Mouse (Mus musculus): ENCODE results near the gene Lgi4. TPM values are rescaled to one million over a fixed set of nuclear protein-coding genes. Genes with fewer than 3 reads are reported as not detected.
A peak's percentile ranks its signal among the peaks of the same experiment; 100 is the strongest.

Gene Lgi4
- polyA plus RNA-seq (2012; fragmentation: generic; extraction: Trizol): not detected

DNA sequence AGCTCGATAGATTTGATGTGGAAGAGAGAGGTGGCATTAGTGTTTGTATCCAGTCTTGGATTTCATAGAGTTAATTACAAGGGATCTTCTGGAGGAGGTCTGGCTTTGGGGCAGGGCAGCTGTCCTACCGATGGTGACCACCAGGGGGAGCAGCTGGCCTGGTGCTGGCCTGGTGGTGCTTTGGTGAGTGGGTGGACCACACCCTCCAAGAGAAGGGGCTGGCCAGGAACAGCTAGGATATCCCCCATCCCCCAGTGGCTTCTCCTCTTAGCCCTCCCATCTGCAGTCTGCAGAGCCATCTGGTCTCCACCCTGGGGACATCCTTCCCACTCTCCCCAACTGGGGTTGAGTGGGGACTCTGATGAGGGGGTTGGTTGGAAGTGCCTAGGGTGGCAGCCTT is at the start of gene Lgi4:
Gene Lgi4 (plus strand): TSS at position 235 of the 400 bp plus-strand sequence.
- H3K4me2 ChIP-seq (ENCODE audit: low read depth): no peak within 1 kb of the TSS
- H3K4me3 ChIP-seq: no peak within 1 kb of the TSS
- no peaks in the 10 kb centered on the region for H3K36me3 ChIP-seq (ENCODE audit: control insufficient read depth, insufficient read depth)
- H3ac ChIP-seq (ENCODE audit: control insufficient read depth, insufficient read length): no peak within 1 kb of the TSS
- peak in 1 of 3 experiments; percentile 44 for TF ChIP-seq MYOD1 (IDR thresholded peaks at IDR 0.05; ENCODE audit: control insufficient read depth in 1 of 3, insufficient read length in 2 of 3, low read depth in 2 of 3)
- TF ChIP-seq TCF3 (IDR thresholded peaks at IDR 0.05; ENCODE audit: insufficient read length, low read depth): no peak
- no peak for TF ChIP-seq E2F4 (IDR thresholded peaks at IDR 0.05; ENCODE audit: insufficient read depth)
- no peaks in the 10 kb centered on the region for H3K79me2 ChIP-seq (ENCODE audit: control insufficient read depth, insufficient read depth)
- H3K27me3 ChIP-seq (ENCODE audit: control insufficient read depth, insufficient read depth, insufficient read length): no peaks in the 10 kb centered on the region

GRCm38 (mm10) chr7:31012971-31013370 is 46.2 kb upstream of the Lgi4 start:
- no peaks in the 10 kb centered on the region for H3K36me3 ChIP-seq (ENCODE audit: control insufficient read depth, insufficient read depth)
- no peak for TF ChIP-seq MYOG (IDR thresholded peaks at IDR 0.05; ENCODE audit: control insufficient read depth in 1 of 3, insufficient read depth in 1 of 3, insufficient read length in 2 of 3, low read depth in 2 of 3)
- TF ChIP-seq POLR2AphosphoS2 (IDR thresholded peaks at IDR 0.05; ENCODE audit: insufficient read length, low read depth): no peak
- TF ChIP-seq USF1 (IDR thresholded peaks at IDR 0.05; ENCODE audit: low read depth): no peak
- no peak for TF ChIP-seq TCF3 (IDR thresholded peaks at IDR 0.05; ENCODE audit: insufficient read length, low read depth)
- no peak for TF ChIP-seq REST (IDR thresholded peaks at IDR 0.05; ENCODE audit: insufficient read depth, insufficient read length)
- TF ChIP-seq TCF12 (IDR thresholded peaks at IDR 0.05; ENCODE audit: insufficient read depth, poor library complexity, severe bottlenecking): no peak
- no peak for TF ChIP-seq MAX (IDR thresholded peaks at IDR 0.05; ENCODE audit: low read depth)
- no peak for TF ChIP-seq POLR2A (IDR thresholded peaks at IDR 0.05; ENCODE audit: insufficient read length, low read depth)
- no peak for TF ChIP-seq E2F4 (IDR thresholded peaks at IDR 0.05; ENCODE audit: insufficient read depth)
- TF ChIP-seq CEBPB (IDR thresholded peaks at IDR 0.05; ENCODE audit: insufficient read depth, poor library complexity, severe bottlenecking): no peak
- TF ChIP-seq SRF (IDR thresholded peaks at IDR 0.05; ENCODE audit: control insufficient read depth, insufficient read length, low read depth): no peak
- TF ChIP-seq MYOD1 (IDR thresholded peaks at IDR 0.05; ENCODE audit: control insufficient read depth in 1 of 3, insufficient read length in 2 of 3, low read depth in 2 of 3): no peak
- no peaks in the 10 kb centered on the region for H3K79me2 ChIP-seq (ENCODE audit: control insufficient read depth, insufficient read depth)
- H3K27me3 ChIP-seq (ENCODE audit: control insufficient read depth, insufficient read depth, insufficient read length): no peaks in the 10 kb centered on the region
- no peak overlapping the region for H3K4me3 ChIP-seq
- no peak overlapping the region for H3K4me2 ChIP-seq (ENCODE audit: low read depth)
- H3ac ChIP-seq (ENCODE audit: control insufficient read depth, insufficient read length): no peak overlapping the region

DNA sequence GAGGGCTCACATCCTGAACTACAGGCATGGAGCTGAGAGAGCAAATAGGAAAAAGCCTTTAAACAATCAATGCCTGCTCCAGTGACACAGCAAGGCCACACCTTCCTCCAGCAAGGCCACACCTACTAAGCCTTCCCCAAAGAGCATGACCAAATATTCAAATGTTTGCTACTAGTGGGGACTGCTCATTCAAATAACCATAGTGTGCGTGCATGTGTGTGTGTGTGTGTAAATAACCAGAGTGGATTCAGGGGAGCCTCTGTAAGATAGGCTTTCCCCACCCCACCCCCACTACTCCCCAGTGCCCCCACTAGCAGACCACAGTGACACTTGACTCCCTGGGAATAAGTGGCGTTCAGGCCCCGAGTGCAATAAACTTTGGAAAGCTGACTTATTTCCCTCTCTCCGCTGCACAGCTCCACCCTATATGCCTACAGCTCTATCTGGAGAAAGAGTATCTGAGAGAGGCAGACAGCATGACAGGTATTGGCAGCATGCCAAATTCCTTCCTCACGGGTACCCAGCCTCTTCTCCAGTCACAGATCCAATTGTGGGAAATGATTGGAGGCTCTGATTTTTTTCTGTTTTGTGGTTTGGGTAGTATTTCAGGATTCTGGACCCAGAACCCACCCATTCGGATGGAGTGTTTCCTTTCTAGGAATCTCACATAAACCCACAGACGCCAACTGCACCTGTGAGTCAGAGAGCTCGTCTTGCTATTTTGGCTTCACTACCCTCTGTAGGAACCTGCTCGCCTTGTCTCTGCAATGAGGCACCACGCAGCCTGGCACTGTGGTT is 41.8 kb upstream of the Lgi4 start:
- no peaks in the 10 kb centered on the region for H3K79me2 ChIP-seq (ENCODE audit: control insufficient read depth, insufficient read depth)
- H3ac ChIP-seq (ENCODE audit: control insufficient read depth, insufficient read length): no peak overlapping the region
- peak overlapping the region; percentile 60 for H3K4me2 ChIP-seq (ENCODE audit: low read depth)
- H3K36me3 ChIP-seq (ENCODE audit: control insufficient read depth, insufficient read depth): no peaks in the 10 kb centered on the region
- TF ChIP-seq TCF3 (IDR thresholded peaks at IDR 0.05; ENCODE audit: insufficient read length, low read depth) (no peak), MYOG (IDR thresholded peaks at IDR 0.05; ENCODE audit: control insufficient read depth in 1 of 3, insufficient read depth in 1 of 3, insufficient read length in 2 of 3, low read depth in 2 of 3) (peak; percentile 41 to 86 (median 76)), TCF12 (IDR thresholded peaks at IDR 0.05; ENCODE audit: insufficient read depth, poor library complexity, severe bottlenecking) (peak; percentile 43), MYOD1 (IDR thresholded peaks at IDR 0.05; ENCODE audit: control insufficient read depth in 1 of 3, insufficient read length in 2 of 3, low read depth in 2 of 3) (peak in 2 of 3 experiments; percentile 67 to 82)
- H3K4me3 ChIP-seq: no peak overlapping the region
- no peaks in the 10 kb centered on the region for H3K27me3 ChIP-seq (ENCODE audit: control insufficient read depth, insufficient read depth, insufficient read length)

GRCm38 (mm10) chr7:31028609-31029008 is 30.5 kb upstream of the Lgi4 start:
- H3K79me2 ChIP-seq (ENCODE audit: control insufficient read depth, insufficient read depth): no peaks in the 10 kb centered on the region
- no peak overlapping the region for H3ac ChIP-seq (ENCODE audit: control insufficient read depth, insufficient read length)
- no peak for TF ChIP-seq CEBPB (IDR thresholded peaks at IDR 0.05; ENCODE audit: insufficient read depth, poor library complexity, severe bottlenecking)
- no peak overlapping the region for H3K4me3 ChIP-seq
- H3K27me3 ChIP-seq (ENCODE audit: control insufficient read depth, insufficient read depth, insufficient read length): no peaks in the 10 kb centered on the region
- H3K36me3 ChIP-seq (ENCODE audit: control insufficient read depth, insufficient read depth): no peaks in the 10 kb centered on the region
- H3K4me2 ChIP-seq (ENCODE audit: low read depth): no peak overlapping the region

DNA sequence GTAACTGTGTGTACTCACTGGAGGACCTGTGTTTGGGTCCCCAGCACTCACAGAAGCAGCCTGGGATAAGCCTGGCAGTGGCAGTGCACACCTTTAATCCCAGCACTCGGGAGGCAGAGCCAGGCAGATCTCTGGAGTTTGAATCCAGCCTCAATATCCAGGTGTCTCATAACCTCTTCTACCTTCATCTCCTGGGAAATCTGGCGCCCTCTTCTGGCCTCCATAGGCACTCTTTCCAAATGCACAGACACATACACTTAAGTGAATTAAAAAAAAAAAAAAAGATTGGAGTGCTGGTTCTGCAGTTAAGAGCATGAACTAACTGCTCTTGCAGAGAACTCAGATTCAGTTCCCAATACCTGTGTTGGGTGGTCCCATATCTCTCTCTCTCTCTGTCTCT is 28.4 kb upstream of the Lgi4 start:
- TF ChIP-seq E2F4 (IDR thresholded peaks at IDR 0.05; ENCODE audit: insufficient read depth): no peak
- no peak for TF ChIP-seq POLR2A (IDR thresholded peaks at IDR 0.05; ENCODE audit: insufficient read length, low read depth)
- no peak for TF ChIP-seq MYOG (IDR thresholded peaks at IDR 0.05; ENCODE audit: control insufficient read depth in 1 of 3, insufficient read depth in 1 of 3, insufficient read length in 2 of 3, low read depth in 2 of 3)
- no peak for TF ChIP-seq POLR2AphosphoS2 (IDR thresholded peaks at IDR 0.05; ENCODE audit: insufficient read length, low read depth)
- TF ChIP-seq USF1 (IDR thresholded peaks at IDR 0.05; ENCODE audit: low read depth): no peak
- TF ChIP-seq TCF3 (IDR thresholded peaks at IDR 0.05; ENCODE audit: insufficient read length, low read depth): no peak
- no peak for TF ChIP-seq MYOD1 (IDR thresholded peaks at IDR 0.05; ENCODE audit: control insufficient read depth in 1 of 3, insufficient read length in 2 of 3, low read depth in 2 of 3)
- no peak for TF ChIP-seq REST (IDR thresholded peaks at IDR 0.05; ENCODE audit: insufficient read depth, insufficient read length)
- no peak for TF ChIP-seq TCF12 (IDR thresholded peaks at IDR 0.05; ENCODE audit: insufficient read depth, poor library complexity, severe bottlenecking)
- no peak for TF ChIP-seq SRF (IDR thresholded peaks at IDR 0.05; ENCODE audit: control insufficient read depth, insufficient read length, low read depth)
- TF ChIP-seq MAX (IDR thresholded peaks at IDR 0.05; ENCODE audit: low read depth): no peak
- TF ChIP-seq CEBPB (IDR thresholded peaks at IDR 0.05; ENCODE audit: insufficient read depth, poor library complexity, severe bottlenecking): no peak
- H3K4me3 ChIP-seq: no peak overlapping the region
- no peaks in the 10 kb centered on the region for H3K36me3 ChIP-seq (ENCODE audit: control insufficient read depth, insufficient read depth)
- no peaks in the 10 kb centered on the region for H3K27me3 ChIP-seq (ENCODE audit: control insufficient read depth, insufficient read depth, insufficient read length)
- H3K79me2 ChIP-seq (ENCODE audit: control insufficient read depth, insufficient read depth): no peaks in the 10 kb centered on the region
- no peak overlapping the region for H3ac ChIP-seq (ENCODE audit: control insufficient read depth, insufficient read length)
- H3K4me2 ChIP-seq (ENCODE audit: low read depth): no peak overlapping the region
